Mouse (Mus musculus): Measurements from ENCODE around the gene Dennd1b.

Gene Dennd1b

GRCm38 (mm10) chr1:138963161-138963867 is at the start of gene Dennd1b:
Dennd1b (plus strand) TSS chr1:138963435.
- DNase-seq (ENCODE audit: low spot score), result peak; percentile 72

GRCm38 (mm10) chr1:138915596-138915995 is 47.6 kb upstream of the Dennd1b start:
- no peak for DNase-seq (ENCODE audit: low spot score)

GRCm38 (mm10) chr1:138919601-138920000 is 43.6 kb upstream of the Dennd1b start:
- no peak for DNase-seq (ENCODE audit: low spot score)

GRCm38 (mm10) chr1:138920082-138920481 is 43.2 kb upstream of the Dennd1b start:
- no peak for DNase-seq (ENCODE audit: low spot score)

GRCm38 (mm10) chr1:138920799-138921198 is 42.4 kb upstream of the Dennd1b start:
- DNase-seq (ENCODE audit: low spot score), result no peak

GRCm38 (mm10) chr1:138922886-138923285 is 40.3 kb upstream of the Dennd1b start:
- DNase-seq (ENCODE audit: low spot score), result no peak

GRCm38 (mm10) chr1:138924282-138924681 is 39.0 kb upstream of the Dennd1b start:
- no peak for DNase-seq (ENCODE audit: low spot score)

- DNase-seq (ENCODE audit: low spot score), result no peak
Observed at GRCm38 (mm10) chr1:138928671-138929483, 34.4 kb upstream of the Dennd1b start.

GRCm38 (mm10) chr1:138929985-138930384 is 33.2 kb upstream of the Dennd1b start:
- no peak for DNase-seq (ENCODE audit: low spot score)

- DNase-seq (ENCODE audit: low spot score), result no peak
Observed at GRCm38 (mm10) chr1:138930856-138931255, 32.4 kb upstream of the Dennd1b start.

GRCm38 (mm10) chr1:138936169-138936568 is 27.1 kb upstream of the Dennd1b start:
- no peak for DNase-seq (ENCODE audit: low spot score)

GRCm38 (mm10) chr1:138937686-138938370 is 25.4 kb upstream of the Dennd1b start:
- DNase-seq (ENCODE audit: low spot score), result no peak

GRCm38 (mm10) chr1:138939579-138940139 is 23.6 kb upstream of the Dennd1b start:
- DNase-seq (ENCODE audit: low spot score), result no peak

- DNase-seq (ENCODE audit: low spot score), result no peak
Observed at GRCm38 (mm10) chr1:138940407-138940806, 22.8 kb upstream of the Dennd1b start.

GRCm38 (mm10) chr1:138952173-138952572 is 11.1 kb upstream of the Dennd1b start:
- DNase-seq (ENCODE audit: low spot score), result no peak

GRCm38 (mm10) chr1:138954978-138955377 is 8.3 kb upstream of the Dennd1b start:
- no peak for DNase-seq (ENCODE audit: low spot score)

- DNase-seq (ENCODE audit: low spot score), result no peak
Observed at GRCm38 (mm10) chr1:138955455-138955854, 7.8 kb upstream of the Dennd1b start.

GRCm38 (mm10) chr1:138956511-138956910 is 6.7 kb upstream of the Dennd1b start:
- no peak for DNase-seq (ENCODE audit: low spot score)

- no peak for DNase-seq (ENCODE audit: low spot score)
Observed at GRCm38 (mm10) chr1:138957111-138957510, 6.1 kb upstream of the Dennd1b start.

GRCm38 (mm10) chr1:138958863-138959262 is 4.4 kb upstream of the Dennd1b start:
- no peak for DNase-seq (ENCODE audit: low spot score)

GRCm38 (mm10) chr1:138959903-138960483 is 3.2 kb upstream of the Dennd1b start:
- DNase-seq (ENCODE audit: low spot score), result no peak

Data from embryo, embryonic 10 days (tissue).